Mouse (Mus musculus) lung, postnatal 14 days (tissue): ENCODE results near the gene Rassf6.
"Not testable (repeated sequence)": the region's sequence is repeated elsewhere in the genome, so short reads cannot be mapped to it uniquely, and the experiment has no call there.

Experiments
- DNase-seq: peaks from one replicate; pipeline ENCODE4 v3.0.0; 2021

Rassf6 gene

DNA sequence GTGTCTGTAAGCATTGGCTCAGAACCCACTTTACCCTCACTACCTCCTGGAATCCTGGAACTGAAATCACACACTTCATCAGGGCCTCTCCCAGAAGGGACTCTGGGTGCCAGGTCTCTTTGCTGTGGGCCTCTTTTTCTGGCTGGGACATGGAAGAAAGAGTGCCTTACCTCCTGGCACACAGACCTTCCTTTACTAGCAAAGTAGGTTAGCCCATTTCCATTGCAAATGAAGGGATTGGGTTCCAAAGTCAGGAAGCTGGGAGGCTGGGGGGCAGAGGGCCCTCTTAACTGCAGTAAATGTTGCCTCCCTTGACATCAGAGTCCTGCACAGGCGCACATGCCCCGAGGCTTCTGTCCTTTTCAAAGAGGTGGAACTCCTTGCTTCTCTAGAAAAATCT, 17.2 kb downstream of the Rassf6 start:
- no peak for DNase-seq

GRCm38 (mm10) chr5:90621726-90622125, 18.7 kb downstream of the Rassf6 start:
- DNase-seq, result no peak

- DNase-seq, result no peak
Measured at GRCm38 (mm10) chr5:90621316-90621715, 19.1 kb downstream of the Rassf6 start.

GRCm38 (mm10) chr5:90617859-90618258, 22.6 kb downstream of the Rassf6 start:
- DNase-seq, result no peak

DNA sequence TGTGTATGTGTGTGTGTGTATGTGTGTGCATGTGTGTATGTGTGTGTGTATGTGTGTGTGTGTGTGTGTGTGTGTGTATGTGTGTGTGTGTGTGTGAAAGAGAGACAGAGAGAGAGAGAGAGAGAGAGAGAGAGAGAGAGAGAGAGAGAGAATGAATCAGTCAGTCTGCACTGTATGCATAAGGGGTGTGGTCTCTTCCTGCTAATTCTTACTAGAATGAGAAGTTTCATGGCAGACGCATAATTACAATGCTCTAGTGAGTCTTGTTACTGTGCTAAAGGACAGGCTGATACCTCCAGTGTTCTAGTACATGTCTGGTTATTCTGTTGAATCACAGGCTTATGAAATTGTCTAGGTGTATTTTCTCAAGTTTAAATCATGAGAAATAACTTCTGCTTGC, 27.7 kb downstream of the Rassf6 start:
- DNase-seq, result not testable (repeated sequence)

DNA sequence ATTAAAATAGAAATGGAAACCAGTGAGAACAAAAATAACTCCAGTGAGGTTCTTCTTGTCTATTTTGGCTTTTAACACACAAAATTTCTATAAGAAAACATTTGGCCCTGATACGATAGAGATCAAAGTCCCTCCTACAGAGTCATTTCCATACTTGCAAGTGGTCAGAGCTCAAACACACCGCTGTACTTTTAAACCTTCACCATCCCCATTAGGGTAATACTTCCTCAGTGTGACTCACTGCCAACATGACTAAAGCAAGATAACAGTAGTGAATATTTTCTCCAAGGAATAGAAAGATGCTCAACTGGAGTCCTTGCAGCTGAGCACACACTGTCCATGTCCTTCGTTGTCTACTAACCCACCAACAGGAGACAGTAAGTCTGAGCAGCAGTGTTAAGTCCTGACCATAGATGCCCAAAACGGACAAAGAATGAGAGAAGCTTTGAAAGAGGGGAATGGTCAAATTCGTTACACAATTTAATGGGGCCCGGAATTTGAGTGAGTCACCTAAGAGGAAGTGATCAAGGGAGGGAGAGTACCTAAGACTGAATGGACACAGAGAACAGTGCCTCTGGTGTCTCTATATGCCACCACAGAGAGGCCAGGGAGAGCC, 28.4 kb downstream of the Rassf6 start:
- DNase-seq, result no peak

DNA sequence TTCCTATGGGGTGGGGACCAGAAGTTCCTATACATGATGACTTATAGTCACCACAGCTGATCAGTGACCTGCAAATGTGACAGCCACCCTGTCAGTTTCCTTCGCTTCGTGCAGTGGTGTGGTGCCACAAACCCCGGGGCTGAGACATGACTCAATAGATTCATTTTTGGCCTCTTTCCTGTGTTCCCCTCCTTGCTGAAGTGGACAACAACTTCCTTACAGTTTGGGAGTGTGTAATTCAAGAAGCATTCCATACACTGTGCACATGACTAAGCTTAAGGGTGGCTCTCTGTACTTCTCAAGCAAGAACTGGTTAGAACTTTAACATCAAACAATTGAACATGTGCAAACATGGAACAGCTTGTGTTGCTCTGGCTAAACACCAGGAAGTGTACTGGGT, 29.1 kb downstream of the Rassf6 start:
- DNase-seq, result no peak

GRCm38 (mm10) chr5:90608906-90609305, 31.6 kb downstream of the Rassf6 start:
- DNase-seq, result peak; percentile 23

DNA sequence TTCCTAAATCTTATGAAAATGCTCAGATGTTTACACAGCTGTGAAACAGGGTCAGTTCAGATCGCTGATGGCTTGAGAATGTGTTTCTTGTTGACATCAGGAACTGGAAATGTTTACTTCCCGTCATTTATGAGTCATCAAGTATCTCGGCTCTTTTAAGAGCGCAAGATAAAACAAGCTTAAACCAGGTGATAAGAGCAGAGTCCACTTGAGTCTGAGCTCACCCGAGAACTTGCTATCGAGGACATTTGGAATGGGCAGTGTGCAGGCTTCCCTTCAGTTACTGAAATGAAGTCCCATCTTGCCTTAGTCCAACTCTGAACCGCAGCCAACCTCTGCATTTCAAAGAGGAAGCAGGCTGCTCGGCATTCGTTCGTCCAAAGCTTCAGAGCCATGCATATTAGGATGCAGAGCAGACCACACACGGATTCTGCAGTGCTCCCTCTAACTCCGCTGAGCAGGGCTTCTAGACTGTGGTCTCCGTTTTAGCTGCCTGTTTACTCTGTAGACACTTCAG, 37.0 kb downstream of the Rassf6 start:
- DNase-seq, result peak; percentile 35

DNA sequence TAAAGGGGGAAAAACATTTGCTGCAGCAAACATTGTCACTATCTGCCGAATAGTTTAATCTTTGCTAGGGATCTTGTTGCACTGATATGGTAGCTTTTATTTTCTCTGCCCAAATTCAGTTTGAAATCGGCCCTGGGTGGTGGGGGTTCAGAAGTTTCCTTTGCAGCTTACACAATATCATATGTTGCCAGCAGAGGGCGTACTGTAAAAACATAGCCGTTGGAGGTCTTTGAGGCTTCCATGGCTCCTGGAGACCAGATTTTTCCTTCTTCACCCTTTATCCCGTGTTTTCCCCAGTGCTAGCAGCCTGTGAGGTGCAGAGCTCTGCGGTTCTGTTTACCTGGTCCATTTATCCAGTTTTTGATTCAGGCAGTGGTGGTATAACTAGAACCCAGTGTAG, 39.0 kb downstream of the Rassf6 start:
- DNase-seq, result peak; percentile 73

GRCm38 (mm10) chr5:90596155-90596554, 44.3 kb downstream of the Rassf6 start:
- no peak for DNase-seq

GRCm38 (mm10) chr5:90594945-90595344, 45.5 kb downstream of the Rassf6 start:
- DNase-seq, result no peak

DNA sequence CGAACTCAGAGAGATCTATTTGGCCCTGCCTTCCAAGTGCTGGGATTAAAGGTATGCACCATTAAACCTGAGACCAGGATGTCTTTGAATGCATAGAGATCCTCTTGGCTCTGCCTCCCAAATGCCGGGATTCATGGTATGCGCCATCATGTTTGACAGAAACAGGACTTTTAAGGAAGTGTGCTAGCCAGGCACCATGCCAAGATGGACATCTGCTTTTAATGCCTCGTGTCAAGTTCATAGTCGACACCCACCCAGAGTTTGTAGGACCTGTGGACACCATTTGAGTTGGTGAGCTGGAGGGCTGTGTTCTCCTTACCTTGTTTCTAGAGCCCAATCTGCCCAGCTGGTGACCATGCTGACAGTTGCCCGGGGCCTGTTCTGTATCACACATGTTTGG, 48.5 kb downstream of the Rassf6 start:
- no peak for DNase-seq

DNA sequence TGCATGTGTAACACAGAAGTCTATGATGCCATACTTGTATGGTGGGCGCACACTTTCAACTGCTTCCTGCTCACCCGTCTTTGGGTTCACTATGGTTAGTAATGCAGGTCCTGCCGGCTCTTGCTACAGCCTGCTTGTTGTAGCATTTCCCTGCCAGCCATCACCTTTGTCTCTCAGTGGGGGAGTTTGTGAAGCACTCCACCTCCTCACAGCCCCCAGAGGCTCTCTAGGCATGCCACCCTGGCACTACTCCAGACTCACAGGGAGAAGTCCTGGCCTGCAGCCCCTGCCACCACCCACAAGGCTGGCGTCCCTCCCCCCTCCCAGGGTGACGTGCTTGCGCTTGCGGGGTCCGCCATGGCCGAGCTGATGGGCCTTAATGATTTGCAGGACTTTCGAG, 49.8 kb downstream of the Rassf6 start:
- no peak for DNase-seq

- peak; percentile 77 for DNase-seq
Measured at GRCm38 (mm10) chr5:90588708-90589595, 51.5 kb downstream of the Rassf6 start.

- no peak for DNase-seq
Measured at GRCm38 (mm10) chr5:90588104-90588503, 52.4 kb downstream of the Rassf6 start.

- DNase-seq, result no peak
Measured at GRCm38 (mm10) chr5:90586511-90586910, 53.9 kb downstream of the Rassf6 start.

GRCm38 (mm10) chr5:90584799-90585198, 55.7 kb downstream of the Rassf6 start:
- no peak for DNase-seq

- no peak for DNase-seq
Measured at GRCm38 (mm10) chr5:90582179-90582578, 58.3 kb downstream of the Rassf6 start.

- no peak for DNase-seq
Measured at GRCm38 (mm10) chr5:90579556-90579955, 60.9 kb downstream of the Rassf6 start.

DNA sequence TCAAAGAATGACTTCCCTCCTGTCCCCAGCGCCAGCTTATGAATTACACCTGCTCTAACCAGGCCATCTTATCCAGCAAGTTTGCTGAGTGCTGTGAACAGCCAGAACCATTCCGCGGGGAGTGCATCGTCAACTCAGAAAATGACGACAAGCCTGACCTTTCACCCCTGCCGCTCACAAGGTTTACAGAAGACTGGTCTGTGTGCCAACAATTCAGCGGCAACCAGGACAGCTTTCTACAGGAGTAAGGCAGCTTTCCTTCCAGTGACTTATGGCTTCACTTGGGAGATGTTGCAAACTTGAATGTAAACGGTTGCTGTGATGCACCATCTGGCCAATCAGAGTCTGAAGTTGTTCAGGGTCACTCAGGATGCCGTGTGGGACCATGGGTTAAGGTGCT, 62.7 kb downstream of the Rassf6 start:
- no peak for DNase-seq

GRCm38 (mm10) chr5:90571216-90571615, 69.2 kb downstream of the Rassf6 start:
- DNase-seq, result no peak

- no peak for DNase-seq
Measured at GRCm38 (mm10) chr5:90568338-90568737, 72.1 kb downstream of the Rassf6 start.

DNA sequence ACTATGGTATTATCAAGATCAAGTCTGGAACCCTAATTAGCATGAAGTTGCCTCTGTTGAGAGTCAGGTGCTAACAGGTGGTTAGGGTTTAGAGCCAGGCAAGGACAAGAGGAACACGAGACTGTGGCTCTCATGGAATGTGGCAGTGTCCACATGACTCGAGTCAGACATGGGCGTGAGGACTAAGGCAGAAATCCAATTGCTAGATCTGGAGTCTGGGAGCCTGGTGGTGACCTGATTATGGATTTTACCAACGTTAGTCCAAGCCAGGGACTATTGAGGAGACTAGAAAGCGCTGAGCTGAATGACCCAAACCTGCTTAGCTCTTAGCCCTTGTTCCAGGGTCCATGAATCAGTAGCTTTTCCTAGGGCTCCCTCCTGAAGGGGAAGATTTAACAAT, 72.7 kb downstream of the Rassf6 start:
- DNase-seq, result no peak
